Mouse (Mus musculus) lung, adult 2 months (tissue): ENCODE measurements around the gene Gltp. TPM values are rescaled to one million over a fixed set of nuclear protein-coding genes. Genes with fewer than 3 reads are reported as not detected.

Experiments
- DNase-seq: peaks from one replicate; pipeline ENCODE4 v3.0.0; 2022
- H3K4me1 ChIP-seq: fragments of 200-500 bp; 2 replicates; pipeline ENCODE4 v1.6.1; 2011; ENCODE audit warnings: low read length; ENCODE audit not compliant: control insufficient read depth, insufficient read depth
- H3K4me3 ChIP-seq: fragments of 200-500 bp; replicated peaks from 2 replicates; pipeline ENCODE3; 2011; ENCODE audit warnings: low read depth, mild to moderate bottlenecking, control low read depth, low read length; ENCODE audit errors: extremely low read depth
- CTCF ChIP-seq: fragments of 200-500 bp; IDR thresholded peaks from 2 replicates; pipeline ENCODE4 v1.5.1; 2011; ENCODE audit warnings: mild to moderate bottlenecking, low read length, control low read depth; ENCODE audit not compliant: insufficient read depth
- POLR2A ChIP-seq: fragments of 200-500 bp; IDR thresholded peaks from 2 replicates; pipeline ENCODE4 v1.6.1; 2011; ENCODE audit warnings: low read depth, mild to moderate bottlenecking, control low read depth, low read length, borderline replicate concordance; ENCODE audit errors: extremely low read depth
- WGBS: fragments of 180-500 bp; shearing (Covaris S2); methylation state at CpG from one replicate; pipeline ENCODE4 v1.1.7; 2018; 5-methylcytosine and 5-hydroxymethylcytosine counted together
- polyA plus RNA-seq: library from polyadenylated mRNA; depleted of rRNA; stranded (reverse); fragments of >200 nt; gene quantifications from 2 replicates; pipeline ENCODE4 v1.2.3, GENCODE M21; 2012

The Gltp gene
- polyA plus RNA-seq, 1 experiment: 259 TPM

- no peaks in the 10 kb centered on the region for H3K4me1 ChIP-seq
- no peak for TF ChIP-seq CTCF
- no peak for TF ChIP-seq POLR2A
- DNase-seq: no peak
- WGBS: 83% methylated on average over 10 of the region's 10 CpGs
- no peak overlapping the region for H3K4me3 ChIP-seq
Measured at GRCm38 (mm10) chr5:114721969-114722368, 31.2 kb upstream of the Gltp start.

DNA sequence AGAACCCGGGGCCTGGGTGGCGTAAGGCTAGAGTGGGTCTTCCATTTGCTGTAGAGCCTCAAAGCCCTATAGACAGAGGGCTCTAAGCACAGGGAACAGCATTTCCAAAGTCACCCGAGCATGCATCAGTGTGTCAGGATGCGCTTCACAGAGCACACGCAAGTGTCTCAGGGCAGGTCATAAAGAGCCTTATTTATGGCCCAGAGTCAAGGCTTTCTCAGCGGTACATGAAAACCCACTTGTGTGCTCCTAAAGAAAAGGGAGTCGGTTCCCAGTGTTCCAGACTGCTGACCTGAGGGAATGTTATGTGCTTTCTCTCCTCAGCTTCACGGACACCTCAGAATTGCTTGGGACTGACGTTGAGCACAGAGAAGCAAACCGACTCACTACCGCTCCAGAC lies 30.0 kb upstream of the Gltp start:
- no peak for DNase-seq
- H3K4me3 ChIP-seq: no peak overlapping the region
- no peaks in the 10 kb centered on the region for H3K4me1 ChIP-seq
- TF ChIP-seq POLR2A (no peak), CTCF (no peak)
- WGBS: 93% methylated on average over 11 of the region's 11 CpGs

GRCm38 (mm10) chr5:114719928-114720270 lies 29.1 kb upstream of the Gltp start:
- WGBS: 90% methylated on average over 6 of the region's 6 CpGs
- TF ChIP-seq CTCF (no peak), POLR2A (no peak)
- H3K4me3 ChIP-seq: no peak overlapping the region

DNA sequence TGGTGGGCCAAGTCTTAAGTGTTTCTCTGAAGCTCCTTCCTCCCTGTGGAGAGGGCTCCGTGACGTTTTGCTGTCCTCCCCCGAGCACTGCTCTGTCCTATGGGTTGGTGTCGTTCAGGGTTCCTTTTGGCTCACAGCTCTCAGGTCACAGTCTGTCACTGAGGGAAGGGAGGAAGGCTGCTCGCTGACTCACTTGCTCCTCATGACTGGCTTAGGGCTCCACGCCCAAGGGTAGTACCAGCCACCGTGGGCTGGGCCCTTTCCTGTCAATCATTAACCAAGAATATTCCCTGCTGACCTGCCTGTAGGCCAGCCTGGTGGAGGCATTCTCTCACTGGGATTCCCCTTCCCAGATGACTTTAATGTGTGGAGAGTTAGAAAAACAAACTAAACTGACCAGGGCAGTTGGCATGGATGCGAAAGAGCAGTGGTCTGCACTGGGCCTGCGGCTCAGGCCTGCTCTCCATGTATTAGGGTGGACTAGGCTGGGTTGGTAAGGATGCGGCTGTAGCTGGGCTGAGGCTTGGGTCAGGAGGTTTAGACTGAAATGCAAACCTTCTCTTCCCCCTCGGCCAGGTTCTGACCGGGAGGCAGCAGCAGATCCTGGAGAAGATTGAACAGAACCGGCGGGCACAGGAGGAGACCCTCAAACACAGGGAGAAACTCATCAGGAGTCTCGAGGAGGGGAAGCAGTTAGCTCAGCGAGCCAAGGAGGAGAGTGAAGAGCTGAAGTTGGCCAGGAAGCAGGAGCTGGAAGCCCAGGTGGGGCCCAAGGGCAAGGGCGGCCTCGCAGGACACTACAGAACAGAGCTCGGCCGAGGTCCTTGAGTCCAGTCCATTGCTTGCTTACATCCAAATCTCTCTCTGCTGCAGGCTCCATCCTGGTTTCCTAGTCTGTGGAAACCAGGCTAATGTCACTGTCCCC lies 28.5 kb upstream of the Gltp start:
- WGBS: 79% methylated on average over 20 of the region's 20 CpGs
- Histone ChIP-seq H3K4me3 (no peak overlapping the region), H3K4me1 (no peaks in the 10 kb centered on the region)
- no peak for DNase-seq
- no peak for TF ChIP-seq CTCF
- TF ChIP-seq POLR2A: no peak

More at GRCm38 (mm10) chr5:114719928-114720270, 29.1 kb upstream of the Gltp start:
- H3K4me1 ChIP-seq: no peaks in the 10 kb centered on the region
- DNase-seq: no peak

DNA sequence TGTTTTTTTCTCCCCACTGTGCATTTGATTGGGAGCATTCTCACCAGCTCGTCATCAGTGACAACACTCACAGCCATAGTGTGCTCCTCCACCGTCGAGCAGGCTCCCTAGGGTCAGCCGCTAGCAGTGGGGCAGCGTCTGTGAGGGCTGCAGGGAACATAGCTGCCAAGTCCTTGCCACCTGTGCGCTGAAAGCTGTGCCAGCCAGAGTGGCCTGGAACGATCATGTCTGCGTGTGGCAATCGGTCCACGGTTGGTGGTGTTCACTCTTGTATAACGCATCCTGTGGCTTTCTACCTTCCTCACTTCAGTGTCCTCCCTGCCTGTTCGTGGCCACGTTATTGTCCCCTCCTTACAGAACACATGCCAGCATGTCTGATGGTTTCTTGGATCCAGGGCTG lies 27.7 kb upstream of the Gltp start:
- no peak for DNase-seq
- TF ChIP-seq POLR2A (no peak), CTCF (no peak)
- WGBS: 85% methylated on average over 13 of the region's 13 CpGs
- Histone ChIP-seq H3K4me3 (no peak overlapping the region), H3K4me1 (no peaks in the 10 kb centered on the region)

- 95% methylated on average over 8 of the region's 8 CpGs for WGBS
- DNase-seq: no peak
- TF ChIP-seq POLR2A (no peak), CTCF (no peak)
- H3K4me1 ChIP-seq: no peaks in the 10 kb centered on the region
- H3K4me3 ChIP-seq: no peak overlapping the region
Measured at GRCm38 (mm10) chr5:114717937-114718336, 27.2 kb upstream of the Gltp start.

DNA sequence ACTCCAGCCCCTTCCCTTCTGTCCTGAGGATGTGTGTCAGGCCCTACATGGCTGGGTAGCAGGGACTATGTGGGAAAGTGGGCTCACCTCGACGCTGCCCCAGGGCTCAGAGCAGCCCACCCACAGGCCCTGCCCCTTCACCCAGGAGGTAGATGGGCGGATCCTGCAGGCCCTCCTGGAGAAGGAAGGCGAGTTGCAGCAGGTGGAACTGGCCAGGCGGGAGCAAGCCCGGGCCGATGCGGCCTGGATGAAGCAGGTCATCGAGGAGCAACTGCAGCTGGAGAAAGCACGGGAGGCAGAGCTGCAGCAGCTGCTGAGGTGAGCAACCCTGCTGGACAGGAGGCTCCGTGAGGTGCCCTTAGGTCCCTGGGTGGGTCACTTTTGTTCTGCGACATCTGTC lies 26.5 kb upstream of the Gltp start:
- no peaks in the 10 kb centered on the region for H3K4me1 ChIP-seq
- no peak overlapping the region for H3K4me3 ChIP-seq
- DNase-seq: no peak
- TF ChIP-seq CTCF (no peak), POLR2A (no peak)
- 91% methylated on average over 12 of the region's 12 CpGs for WGBS

DNA sequence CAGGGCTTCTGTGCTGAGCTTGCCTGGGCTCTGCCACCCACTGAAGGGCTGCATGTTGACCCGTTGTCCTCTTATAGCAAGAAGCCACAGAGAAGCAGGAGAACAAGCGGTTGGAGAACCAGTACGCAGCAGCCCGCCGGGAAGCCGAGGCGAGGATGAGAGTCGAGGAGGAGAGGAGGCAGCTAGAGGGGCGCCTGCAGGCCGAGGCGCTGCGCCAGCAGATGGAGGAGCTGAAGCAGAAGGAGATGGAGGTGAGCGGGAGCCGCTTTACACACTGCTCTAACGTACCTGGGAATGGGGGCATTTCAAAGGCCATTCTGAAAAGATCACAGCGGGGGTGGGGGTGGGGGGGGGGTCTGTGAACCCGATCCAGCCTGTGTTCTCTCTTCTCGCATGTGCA lies 23.8 kb upstream of the Gltp start:
- H3K4me1 ChIP-seq: no peaks in the 10 kb centered on the region
- no peak overlapping the region for H3K4me3 ChIP-seq
- 91% methylated on average over 18 of the region's 18 CpGs for WGBS
- no peak for TF ChIP-seq CTCF
- DNase-seq: no peak

DNA sequence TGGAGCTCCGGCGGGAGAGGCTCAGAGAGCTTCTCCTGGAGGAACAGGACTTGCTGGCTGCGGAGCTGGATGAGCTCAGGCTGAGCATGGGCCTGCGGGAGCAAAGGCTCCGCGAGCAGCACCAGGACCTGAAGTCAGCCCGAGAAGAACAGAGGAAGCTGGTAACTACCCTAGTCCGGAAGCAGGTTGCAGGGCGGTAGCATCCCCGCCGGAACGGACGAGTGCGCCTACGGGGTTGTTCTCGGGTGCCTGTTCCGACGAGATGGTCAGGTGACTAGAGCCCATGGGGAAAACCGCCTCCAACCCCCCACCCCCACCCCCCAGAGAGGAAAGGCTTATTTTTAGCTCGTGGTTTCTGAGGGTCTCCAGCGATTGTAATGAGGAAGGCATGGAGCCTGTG lies 18.6 kb upstream of the Gltp start:
- Histone ChIP-seq H3K4me1 (peaks cover 4% of the 10 kb centered on the region; the same call in 1 of the 2 replicates), H3K4me3 (no peak overlapping the region)
- TF ChIP-seq POLR2A (no peak), CTCF (no peak)
- no peak for DNase-seq
- 83% methylated on average over 21 of the region's 21 CpGs for WGBS

GRCm38 (mm10) chr5:114708491-114708890 lies 17.7 kb upstream of the Gltp start:
- DNase-seq: no peak
- H3K4me3 ChIP-seq: no peak overlapping the region
- whole genome bisulfite sequencing: 52% methylated on average over 15 of the region's 15 CpGs
- peaks cover 4% of the 10 kb centered on the region; the same call in 1 of the 2 replicates for H3K4me1 ChIP-seq
- TF ChIP-seq CTCF (no peak), POLR2A (no peak)
